Mouse (Mus musculus): Measurements from ENCODE around the gene Nle1.
"Not testable (repeated sequence)": the region's sequence is repeated elsewhere in the genome, so short reads cannot be mapped to it uniquely, and the experiment has no call there.

Nle1 gene

DNA sequence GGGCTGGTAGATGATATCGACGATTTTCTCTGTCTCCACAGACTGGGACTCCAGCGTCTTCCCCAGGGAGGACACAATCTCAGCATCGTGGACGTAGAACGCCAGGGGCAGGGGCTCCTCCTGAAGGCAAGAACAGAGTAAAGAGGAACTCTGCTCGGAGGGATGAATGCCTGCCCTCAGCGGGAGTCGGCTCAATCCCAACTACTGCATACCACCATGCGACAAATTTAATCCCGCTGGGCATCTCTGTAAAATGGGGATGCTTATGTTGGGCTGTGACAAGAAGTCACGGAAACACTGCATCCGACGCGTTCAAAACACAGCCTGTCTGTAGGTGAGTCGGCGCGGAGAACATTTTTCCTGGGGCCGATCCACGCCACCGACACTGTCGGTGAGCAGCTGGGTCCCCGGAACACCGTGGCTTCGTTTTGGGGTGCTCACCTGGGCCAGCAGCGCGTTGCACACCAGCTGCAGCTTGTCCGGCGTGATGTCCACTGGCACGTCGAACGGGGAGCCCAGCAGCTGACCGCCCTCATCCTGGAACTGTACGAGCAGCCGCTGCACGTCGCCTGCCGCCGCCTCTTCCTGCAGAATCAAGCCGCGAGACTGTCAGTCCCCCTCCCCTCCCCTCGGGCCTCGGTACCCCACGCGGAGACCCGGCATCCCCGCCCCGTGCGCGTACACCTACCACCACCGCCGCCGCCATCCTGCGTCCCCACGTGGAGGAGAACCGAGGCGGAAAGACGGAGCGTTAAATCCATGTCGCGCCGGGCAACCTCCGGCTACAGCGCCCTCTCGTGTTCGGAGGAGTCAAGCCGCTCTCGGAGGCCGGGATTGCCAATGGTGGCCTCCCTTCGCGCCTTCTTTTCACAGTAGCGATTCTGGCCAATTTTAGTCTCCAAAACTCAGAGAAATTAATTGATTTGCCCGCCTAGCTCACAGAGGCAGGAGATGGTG, at the start of gene Nle1:
TSS of gene Nle1 (minus strand) at position 761 of the 957 bp plus-strand sequence.
- DNase-seq (ENCODE audit: low spot score in 2 of 2) = peak; percentile 87 to 96

DNA sequence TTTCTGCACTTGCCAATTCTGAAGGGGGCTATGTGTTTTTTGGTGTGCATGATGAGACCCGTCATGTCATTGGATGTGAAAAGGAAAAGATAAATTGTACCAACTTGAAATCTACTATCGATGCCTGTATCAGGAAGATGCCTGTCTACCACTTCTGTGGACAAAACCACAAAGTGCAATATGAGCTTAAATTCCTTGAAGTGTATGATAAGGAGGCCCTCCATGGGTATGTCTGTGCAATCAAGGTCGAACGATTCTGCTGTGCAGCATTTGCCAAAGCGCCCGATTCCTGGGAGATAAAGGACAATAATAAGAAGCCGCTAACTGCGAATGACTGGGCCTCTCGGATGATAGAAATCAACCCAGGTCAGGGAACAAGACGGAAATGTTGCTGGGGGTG, 48.7 kb upstream of the Nle1 start:
- no peak for DNase-seq (ENCODE audit: low spot score in 2 of 2)

DNA sequence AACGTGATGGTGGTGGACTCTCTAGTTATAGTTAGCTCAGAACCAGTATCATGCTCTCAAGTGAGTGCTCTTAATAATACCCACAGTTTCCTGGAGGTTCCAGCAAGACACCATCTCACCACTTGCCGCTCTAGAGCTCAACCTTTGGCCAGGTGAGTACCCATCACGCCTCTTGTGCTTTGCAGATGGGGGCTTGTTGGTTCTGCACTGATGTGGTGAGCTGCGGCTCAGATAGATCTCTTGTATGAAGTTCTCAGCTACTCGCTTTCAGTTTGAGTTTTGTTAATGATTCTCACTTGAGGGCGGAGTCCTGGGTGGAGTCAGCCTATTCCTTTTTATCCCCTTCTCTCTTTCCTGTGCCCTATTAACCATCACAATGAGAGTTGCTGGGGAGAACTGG, 46.4 kb upstream of the Nle1 start:
- DNase-seq (ENCODE audit: low spot score in 2 of 2) = no peak

DNA sequence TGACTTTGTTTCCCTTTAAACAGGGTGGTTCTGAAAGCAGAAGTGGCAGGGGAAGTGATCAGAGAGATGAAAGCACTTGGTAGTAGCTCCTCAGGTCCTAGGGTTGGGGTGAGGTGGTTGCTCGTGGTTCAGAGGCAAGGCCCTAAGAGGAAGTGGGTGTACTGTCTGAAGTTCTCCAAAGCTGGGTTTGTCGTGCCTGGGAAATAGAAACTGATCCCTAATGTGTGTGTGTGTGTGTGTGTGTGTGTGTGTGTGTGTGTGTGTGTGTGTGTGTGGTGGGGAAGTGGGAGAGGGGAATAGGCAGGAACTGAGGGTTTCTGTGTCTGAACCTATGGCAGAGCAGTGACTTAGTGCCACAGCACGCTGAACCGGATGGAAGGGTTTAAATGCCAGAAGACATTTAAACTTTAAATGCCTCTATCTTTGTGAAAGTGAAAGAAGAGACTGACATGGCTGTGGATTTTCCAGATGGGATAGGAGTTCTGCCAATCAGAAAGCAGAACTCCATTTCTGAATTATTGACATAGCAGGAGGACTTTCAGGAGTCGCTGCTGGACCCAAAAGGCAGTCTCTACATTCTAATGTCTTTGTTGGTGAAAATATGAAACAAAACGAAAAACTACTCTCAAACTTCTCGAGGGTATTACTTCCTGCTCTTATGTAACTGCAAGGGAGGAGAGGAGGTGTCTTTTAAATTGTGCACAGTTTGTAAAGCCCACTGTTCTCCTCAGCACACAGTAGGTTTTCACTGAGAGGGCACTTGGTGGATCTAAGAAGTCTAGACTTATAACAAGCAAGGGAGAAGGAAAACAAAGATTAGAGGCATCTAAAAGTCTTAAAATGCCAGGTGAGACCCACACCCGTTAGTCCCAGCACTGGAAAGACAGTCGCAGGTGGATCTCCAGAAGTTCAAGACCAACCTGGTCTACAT, 44.7 kb upstream of the Nle1 start:
- DNase-seq (ENCODE audit: low spot score in 2 of 2) = no peak

DNA sequence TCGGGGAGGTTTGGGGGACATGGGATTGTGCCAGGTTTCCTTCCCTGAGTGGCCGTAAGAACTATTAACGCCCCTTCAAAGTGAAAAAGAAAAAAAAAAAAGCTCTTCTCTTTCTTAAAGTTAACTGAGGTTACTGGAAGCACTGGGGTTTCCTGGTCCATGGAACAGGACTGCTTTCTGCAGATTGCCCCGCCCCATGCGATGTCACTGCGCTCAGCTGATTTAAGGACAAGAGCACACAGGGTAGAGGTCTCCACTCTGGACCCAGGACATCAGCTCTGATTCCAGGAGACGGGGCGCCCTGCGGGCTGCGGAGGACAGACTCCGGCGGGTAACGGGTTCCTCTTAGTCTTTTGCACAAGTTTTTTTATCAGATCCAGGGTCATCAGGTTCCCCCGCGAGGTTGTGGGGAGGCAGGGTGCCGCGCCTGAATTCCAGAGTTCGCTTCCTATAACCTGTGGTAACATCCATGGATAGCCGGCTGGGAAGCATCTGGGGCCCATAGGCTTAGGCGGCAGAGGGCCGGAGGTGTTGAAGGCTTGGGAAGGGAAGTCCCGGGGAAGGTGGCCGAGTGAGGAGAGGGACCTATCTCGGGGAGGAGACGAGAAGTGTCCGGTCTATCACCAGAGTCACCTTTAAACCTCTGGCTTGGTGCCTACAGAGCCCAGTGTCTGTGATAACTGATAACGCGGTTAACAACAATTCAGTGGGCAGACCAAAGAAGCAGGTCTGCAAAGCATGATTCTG, 43.8 kb upstream of the Nle1 start:
- no peak for DNase-seq (ENCODE audit: low spot score in 2 of 2)

DNA sequence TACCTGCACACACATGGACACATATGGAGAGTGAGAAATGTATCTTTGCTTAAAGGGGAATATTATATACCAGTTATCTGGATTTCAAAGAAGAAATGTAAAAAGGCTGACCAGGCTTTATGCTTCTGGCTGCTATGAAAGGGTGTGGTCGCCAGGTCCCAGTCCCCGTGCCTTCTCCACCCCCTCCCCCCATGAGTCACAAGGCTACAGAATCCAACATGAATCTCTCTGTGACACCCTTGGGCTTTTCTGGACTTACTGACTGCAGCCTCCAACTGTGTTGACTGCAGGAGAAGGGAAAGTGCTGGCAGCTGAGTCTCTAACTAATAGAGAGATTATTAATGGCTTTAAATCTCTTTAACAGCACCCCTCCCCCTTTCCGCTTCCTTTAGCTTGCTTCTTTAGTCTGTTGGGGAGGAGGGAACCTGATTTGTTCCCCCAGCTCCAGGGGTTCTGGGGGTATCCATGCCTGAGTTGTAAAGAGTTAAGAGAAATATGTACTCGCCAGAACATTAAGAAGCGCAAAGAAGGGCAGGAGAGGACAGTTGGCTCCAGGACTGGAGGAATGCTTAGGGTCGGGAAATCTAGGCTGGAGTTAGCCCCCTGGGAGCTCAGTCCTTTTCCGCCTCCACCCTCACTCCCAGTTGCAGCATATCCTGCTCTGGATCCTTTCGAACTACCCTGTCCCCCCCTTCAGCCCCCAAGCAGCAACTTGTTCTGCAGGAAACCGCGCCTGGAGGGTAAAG, 42.7 kb upstream of the Nle1 start, which contains the start of gene Slfn5:
TSS of gene Slfn5 (plus strand) at position 614 of the 746 bp plus-strand sequence.
- no peak for DNase-seq (ENCODE audit: low spot score in 2 of 2)

DNA sequence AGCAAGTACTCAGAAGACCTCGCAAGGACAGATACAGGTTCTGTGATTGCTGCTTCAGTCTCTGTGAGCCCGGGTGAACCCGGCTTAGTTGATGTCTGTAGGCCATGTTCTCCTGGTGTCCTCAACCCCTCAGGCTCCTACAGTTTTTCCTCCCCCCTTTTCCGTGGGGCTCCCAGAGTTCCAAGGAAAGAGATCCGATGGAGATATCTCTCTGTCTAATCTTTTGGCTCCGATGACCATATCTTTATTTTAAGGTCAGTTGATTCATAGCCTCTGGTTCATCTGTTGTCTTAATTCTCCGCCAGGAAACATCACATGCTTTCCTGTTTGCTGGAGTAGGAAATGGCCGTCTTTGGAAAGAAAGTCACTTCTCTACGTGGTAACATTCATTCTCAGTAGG, 40.8 kb upstream of the Nle1 start:
- no peak for DNase-seq (ENCODE audit: low spot score in 2 of 2)

DNA sequence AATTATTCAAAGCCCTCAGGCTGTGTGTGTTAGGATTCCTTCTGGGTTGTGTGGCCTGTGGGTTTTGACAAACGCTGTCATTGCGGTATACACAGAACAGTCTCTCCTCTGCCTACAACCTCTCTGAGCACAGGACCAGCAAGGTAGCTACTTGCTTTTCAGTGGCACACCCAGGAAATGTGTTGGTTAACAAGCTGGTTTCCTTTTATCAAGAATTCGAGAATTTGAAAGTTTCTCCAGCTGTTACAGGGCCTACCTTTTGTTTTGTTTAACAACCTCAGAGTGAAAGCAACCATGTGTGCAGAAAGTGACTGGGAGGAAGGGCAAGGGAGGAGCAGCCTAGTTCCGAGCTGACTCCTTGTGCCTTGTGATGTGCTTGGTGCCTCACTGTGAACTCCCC, 39.2 kb upstream of the Nle1 start:
- DNase-seq (ENCODE audit: low spot score in 2 of 2) = no peak

DNA sequence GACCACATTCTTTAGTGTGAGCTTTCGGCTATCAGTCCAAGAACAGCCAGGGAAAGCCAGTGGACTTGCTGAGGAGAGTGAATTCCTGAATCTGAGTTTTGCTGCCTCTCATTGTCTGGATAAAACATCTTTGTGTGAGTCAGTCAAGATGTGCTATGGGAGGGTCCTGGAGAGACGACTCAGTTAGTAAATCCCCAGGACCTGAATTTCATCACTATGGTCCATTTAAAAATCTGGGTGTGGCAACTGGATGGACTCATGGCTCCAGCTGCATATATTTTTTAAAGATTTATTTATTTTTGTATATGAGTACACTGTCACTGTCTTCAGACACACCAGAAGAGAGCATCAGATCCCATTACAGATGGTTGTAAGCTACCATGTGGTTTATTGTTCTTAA, 37.4 kb upstream of the Nle1 start:
- DNase-seq (ENCODE audit: low spot score in 2 of 2) = no peak

DNA sequence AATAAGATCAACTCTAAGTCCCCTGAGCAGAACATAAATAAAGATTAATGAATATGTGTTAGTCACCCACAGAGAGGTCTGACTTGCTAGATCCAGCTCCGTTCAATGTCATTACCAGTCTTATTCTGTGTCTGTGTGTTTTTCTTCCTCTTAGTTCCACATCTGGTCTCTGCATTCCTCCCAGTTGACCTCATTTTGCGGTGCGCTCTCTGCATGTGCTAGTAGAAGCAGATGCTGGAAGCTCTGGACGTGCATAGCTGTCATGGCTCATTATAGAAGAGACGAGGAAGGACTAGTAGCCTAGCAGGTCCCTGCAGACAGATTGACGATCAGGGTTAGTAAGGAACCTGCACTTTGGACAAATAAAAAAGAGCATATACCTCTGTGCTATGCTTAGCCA, 35.1 kb upstream of the Nle1 start:
- DNase-seq (ENCODE audit: low spot score in 2 of 2) = no peak

DNA sequence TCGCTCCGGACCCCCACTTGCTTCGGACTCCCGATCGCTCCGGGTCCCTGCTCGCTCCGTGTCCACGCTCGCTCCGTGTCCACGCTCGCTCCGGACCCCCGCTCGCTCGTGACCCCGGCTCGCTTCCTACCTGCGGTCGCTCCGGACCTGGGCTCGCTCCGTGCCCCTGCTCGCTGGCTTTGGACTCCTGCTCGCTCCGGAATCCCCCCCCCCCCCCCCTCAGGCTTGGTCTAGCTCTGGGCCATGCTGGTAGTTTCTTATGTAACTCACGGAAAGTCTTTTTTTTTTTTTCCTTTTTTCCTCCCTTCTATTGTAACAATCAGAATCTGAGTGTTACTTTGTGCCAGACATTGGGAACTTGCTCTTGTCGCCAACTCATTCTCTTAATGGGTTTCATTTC, 25.0 kb upstream of the Nle1 start:
- no peak for DNase-seq (ENCODE audit: low spot score in 2 of 2)

DNA sequence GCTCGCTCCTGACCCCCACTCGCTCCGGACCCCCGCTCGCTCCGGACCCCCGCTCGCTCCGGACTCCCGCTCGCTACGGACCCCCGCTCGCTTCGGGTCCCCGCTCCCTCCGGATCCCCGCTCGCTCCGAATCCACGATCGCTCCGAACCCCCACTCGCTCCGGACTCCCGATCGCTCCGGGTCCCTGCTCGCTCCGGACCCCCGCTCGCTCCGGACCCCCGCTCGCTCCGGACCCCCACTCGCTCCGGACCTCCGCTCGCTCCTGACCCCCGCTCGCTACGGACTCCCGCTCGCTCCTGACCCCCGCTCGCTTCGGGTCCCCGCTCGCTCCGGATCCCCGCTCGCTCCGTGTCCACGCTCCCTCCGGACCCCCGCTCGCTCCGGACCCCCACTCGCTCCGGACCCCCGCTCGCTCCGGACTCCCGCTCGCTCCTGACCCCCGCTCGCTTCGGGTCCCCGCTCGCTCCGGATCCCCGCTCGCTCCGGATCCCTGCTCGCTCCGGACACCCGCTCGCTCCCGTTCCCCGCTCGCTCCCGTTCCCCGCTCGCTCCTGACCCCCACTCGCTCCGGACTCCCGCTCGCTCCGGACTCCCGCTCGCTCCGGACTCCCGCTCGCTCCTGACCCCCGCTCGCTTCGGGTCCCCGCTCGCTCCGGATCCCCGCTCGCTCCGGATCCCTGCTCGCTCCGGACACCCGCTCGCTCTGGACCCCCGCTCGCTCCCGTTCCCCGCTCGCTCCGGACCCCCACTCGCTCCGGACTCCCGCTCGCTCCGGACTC, 23.6 kb upstream of the Nle1 start:
- not testable (repeated sequence) for DNase-seq (ENCODE audit: low spot score in 2 of 2)

DNA sequence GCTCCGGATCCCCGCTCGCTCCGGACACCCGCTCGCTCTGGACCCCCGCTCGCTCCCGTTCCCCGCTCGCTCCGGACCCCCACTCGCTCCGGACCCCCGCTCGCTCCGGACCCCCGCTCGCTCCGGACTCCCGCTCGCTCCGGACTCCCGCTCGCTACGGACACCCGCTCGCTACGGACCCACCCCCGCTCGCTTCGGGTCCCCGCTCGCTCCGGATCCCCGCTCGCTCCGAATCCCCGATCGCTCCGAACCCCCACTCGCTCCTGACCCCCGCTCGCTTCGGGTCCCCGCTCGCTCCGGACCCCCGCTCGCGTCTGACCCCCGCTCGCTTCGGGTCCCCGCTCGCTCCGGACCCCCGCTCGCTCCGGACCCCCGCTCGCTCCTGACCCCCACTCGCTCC, 22.9 kb upstream of the Nle1 start:
- DNase-seq (ENCODE audit: low spot score in 2 of 2) = not testable (repeated sequence)

DNA sequence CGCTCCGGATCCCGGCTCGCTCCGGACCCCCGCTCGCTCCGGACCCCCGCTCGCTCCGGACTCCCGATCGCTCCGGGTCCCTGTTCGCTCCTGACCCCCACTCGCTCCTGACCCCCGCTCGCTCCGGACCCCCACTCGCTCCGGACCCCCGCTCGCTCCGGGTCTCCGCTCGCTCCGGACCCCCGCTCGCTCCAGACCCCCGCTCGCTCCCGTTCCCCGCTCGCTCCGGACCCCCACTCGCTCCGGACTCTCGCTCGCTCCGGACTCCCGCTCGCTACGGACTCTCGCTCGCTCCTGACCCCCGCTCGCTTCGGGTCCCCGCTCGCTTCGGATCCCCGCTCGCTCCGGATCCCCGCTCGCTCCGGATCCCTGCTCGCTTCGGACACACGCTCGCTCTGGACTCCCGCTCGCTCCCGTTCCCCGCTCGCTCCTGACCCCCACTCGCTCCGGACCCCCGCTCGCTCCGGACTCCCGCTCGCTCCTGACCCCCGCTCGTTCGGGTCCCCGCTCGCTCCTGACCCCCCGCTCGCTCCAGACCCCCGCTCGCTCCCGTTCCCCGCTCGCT, 22.3 kb upstream of the Nle1 start:
- not testable (repeated sequence) for DNase-seq (ENCODE audit: low spot score in 2 of 2)

DNA sequence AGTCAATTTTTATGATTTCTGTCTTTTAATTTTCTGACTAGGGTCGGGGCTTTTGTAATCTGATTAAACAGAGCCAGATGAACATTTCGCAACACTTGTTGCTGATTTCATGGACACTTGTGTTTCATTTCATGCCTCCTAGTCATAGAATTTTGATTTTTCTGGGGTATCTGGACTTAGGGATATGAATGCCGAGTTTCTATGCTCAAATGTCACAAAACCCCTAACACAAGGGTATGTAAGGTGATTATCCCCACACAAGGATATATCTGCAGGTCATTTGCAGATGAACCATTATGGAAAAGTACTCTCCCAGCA, 21.4 kb upstream of the Nle1 start:
- no peak for DNase-seq (ENCODE audit: low spot score in 2 of 2)

DNA sequence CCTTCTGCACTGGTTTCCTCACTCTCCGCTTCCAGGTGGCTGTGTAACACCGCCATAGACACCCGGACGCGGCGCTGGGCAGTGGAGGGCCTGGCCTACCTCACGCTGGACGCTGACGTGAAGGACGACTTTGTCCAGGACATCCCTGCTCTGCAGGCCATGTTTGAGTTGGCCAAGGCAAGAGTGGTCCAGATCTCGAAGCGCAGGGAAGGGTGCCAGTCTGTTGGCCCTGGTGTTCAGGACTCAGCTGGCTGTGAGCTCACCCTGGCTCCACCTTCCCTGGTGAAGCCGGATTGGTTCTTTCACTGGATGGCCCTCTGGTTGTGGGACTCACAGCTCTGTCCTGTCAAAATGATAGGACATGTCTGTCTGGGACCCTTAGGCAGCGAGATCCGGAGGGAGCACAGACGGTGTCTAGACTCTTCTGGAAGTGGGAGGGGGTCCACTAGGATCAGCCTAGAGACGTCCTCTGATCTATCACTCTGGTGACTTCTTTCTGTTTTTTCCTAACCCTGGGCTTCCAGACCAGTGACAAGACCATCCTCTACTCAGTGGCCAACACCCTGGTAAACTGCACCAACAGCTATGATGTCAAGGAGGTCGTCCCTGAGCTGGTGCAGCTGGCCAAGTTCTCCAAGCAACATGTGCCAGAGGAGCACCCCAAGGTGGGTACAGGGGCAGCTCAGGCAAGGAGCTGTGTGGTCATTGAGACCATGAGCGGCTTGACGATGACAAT, 20.9 kb upstream of the Nle1 start:
- DNase-seq (ENCODE audit: low spot score in 2 of 2) = no peak

DNA sequence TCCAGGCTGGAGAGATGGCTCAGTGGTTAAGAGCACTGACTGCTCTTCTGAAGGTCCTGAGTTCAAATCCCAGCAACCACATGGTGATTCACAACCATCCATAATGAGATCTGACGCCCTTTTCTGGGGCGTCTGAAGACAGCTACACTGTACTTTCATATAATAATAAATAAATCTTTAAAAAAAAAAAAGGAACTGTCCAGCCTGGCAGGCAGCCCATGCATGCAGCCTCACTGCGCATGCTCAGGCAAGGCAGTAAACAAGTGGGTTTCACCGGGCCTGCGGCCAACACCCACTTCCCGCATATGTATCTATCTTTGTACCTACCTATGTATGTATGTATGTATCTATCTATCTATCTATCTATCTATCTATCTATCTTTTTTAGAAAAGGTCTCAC, 15.7 kb upstream of the Nle1 start:
- DNase-seq (ENCODE audit: low spot score in 2 of 2) = not testable (repeated sequence)

DNA sequence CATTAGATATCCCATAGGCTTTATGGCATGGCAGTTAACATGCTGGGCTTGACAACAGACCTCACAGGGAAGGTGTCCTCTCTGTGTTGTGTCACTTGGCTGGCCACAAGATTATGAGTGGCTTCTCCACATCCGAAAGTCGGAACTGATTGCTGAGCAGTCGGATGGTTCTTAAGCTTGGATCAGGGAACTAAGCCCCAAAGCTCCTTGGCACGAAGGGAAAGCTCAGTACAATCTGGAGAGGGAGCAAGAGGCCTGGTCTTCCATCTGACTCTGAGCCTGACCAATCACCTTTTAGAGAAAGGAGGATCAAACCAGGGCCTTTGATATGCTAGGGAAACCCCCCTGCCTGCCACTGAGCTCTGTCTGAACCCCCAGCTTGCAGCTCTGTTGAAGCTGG, 13.5 kb upstream of the Nle1 start:
- DNase-seq (ENCODE audit: low spot score in 2 of 2) = no peak

DNA sequence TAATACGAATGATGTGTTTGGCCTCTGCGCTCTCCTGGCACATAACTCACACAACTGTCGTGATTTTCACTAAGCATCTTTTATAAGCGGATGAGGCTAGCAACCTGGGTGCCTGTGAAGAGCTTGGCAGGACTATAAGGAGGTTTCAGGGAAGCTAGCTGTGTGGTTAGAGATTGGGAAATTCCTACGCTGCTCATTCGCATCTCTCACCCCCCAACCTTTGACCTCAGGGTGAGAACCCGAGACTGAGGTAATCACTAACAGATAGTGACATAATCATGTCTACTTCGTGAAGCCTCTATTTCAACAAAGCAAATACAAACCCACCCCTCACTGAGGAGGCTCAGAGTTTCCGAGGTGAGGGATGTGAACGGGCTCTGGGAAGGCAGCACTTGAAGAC, 12.6 kb upstream of the Nle1 start:
- DNase-seq (ENCODE audit: low spot score in 2 of 2) = no peak

Measured in urinary bladder, postnatal 4 days (tissue).